Mouse (Mus musculus) MEL-GATA-1-ER (cell line): ENCODE measurements around the gene Mmp23.
"Not testable (repeated sequence)": the region's sequence is repeated elsewhere in the genome, so short reads cannot be mapped to it uniquely, and the experiment has no call there.

Experiments used
- DNase-seq: peaks from one replicate; pipeline ENCODE4 v3.0.0-alpha.2; 2012; ENCODE audit warnings: low read depth; ENCODE audit errors: extremely low read depth

Gene Mmp23

GRCm38 (mm10) chr4:155654456-155655298, 1.5 kb upstream of the Mmp23 start:
- DNase-seq, result no peak

GRCm38 (mm10) chr4:155654183-155654455, 935 bp upstream of the Mmp23 start:
- DNase-seq, result no peak

DNA sequence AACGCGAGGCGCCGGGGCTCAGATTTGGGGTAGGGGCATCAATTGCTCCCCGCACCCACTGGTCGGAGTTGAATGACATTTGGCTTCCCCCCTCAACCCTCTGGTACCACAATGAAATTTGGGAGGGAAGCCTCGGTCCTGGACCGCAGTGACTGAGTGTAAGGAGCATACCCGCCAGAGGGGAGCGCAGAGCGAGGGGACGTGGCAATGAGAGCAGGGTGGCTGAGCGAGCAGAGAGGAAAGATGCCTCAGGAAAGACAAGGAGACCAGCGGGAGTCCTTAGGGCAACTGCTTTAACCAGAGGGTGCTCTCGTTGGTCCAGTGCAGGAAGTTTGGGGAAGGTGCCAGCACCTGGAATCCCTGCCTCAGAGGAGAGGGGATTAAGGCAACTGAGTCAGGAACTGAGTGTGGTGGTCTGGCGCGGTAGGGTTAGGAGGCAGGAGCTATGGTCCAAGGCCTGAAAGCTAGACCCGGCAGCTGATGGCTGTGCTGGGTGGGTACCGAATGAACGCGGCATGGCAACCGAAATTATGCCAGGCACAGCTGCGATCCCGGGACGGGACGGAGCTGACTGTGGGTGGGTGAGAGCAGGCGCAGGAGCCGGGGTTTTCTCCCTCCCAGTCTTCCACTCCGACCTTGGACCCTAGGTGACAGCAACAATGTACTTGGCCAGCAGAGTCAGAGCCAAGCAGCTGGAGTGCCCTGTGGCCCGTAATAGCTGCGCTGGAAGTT, 433 bp upstream of the Mmp23 start:
- DNase-seq, result no peak

GRCm38 (mm10) chr4:155652283-155653085, 700 bp downstream of the Mmp23 start:
- DNase-seq, result no peak

- no peak for DNase-seq
Measured at GRCm38 (mm10) chr4:155651553-155652269, 1.5 kb downstream of the Mmp23 start.

DNA sequence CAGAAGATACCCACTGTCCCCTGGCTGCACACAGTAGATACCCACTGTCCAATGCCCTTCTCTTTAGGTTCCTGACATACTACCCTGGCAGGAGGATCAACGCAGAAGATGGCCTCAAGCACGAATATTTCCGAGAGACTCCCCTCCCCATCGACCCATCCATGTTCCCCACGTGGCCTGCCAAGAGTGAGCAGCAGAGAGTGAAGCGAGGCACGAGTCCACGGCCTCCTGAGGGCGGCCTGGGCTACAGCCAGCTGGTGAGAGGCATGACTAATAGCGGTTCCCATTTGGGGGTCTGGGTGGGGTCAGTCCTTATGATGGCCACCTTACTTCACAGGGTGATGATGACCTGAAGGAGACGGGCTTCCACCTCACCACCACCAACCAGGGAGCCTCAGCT, 3.8 kb downstream of the Mmp23 start:
- no peak for DNase-seq

- DNase-seq, result no peak
Measured at GRCm38 (mm10) chr4:155645721-155646120, 7.5 kb downstream of the Mmp23 start.

DNA sequence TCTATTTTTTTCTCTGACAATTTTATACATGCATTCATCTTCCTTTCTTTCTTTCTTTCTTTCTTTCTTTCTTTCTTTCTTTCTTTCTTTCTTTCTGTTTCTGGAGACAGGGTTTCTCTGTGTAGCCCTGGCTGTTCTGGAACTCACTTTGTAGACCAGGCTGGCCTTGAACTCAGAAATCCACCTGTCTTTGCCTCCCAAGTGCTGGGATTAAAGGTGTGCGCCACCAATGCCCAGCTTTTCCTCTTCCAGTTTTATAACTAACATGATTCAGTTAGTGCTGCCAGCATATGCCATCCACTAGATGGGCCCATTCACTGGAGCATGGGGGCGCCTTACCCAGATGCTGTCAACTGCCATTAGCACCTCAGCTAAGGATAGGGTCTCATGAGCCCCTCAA, 7.9 kb downstream of the Mmp23 start, which contains the start of gene Gm10563:
Gm10563 (minus strand) TSS at position 101 of the 400 bp plus-strand sequence.
- DNase-seq, result not testable (repeated sequence)

DNA sequence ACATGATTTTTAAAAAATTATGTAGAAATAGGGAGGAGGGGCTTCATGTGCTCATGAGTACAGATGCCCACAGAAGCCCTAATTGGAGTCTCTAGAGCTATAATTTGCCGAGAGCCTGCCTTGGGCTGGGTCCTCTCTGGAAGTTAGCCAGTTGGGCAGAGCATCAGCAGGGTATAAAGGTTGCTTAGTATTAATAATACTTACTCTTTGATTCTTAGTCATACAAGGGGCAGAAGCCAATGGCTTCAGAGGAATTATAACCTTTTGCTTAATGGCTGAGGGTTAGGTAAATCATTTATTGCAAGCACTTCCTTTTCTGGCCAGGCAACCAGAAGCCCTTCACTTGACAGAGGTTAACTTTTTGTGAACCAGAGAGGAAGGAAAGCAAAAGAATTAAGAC, 9.7 kb downstream of the Mmp23 start:
- no peak for DNase-seq

GRCm38 (mm10) chr4:155635766-155636499, 17.3 kb downstream of the Mmp23 start:
- DNase-seq, result no peak

DNA sequence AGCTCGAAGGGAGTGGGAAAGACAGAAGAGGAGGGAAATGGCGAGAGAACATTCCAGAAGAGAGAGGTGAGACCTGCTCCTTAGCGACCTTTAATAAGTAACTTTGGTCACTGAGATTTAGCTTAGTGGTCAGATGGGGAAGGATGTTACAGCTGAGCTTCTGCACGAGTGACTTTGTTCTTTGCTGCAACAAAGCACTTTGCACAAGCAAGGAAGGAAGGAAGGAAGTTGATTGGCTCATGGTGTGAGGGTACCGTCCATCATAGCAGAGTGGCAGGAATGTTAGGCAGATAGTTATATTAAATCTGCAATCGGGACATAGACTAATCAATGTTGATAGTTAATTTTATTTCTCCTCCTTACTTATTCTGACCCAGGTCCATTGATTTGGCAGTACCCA, 22.9 kb downstream of the Mmp23 start:
- no peak for DNase-seq

GRCm38 (mm10) chr4:155624338-155625291, 28.6 kb downstream of the Mmp23 start, which contains the start of gene Cdk11b:
TSS of gene Cdk11b (plus strand) at chr4:155624854.
- peak; percentile 98 for DNase-seq

- DNase-seq, result no peak
Measured at GRCm38 (mm10) chr4:155618321-155618720, 34.9 kb downstream of the Mmp23 start.

- no peak for DNase-seq
Measured at GRCm38 (mm10) chr4:155613264-155613663, 39.9 kb downstream of the Mmp23 start.

GRCm38 (mm10) chr4:155611860-155612259, 41.3 kb downstream of the Mmp23 start:
- DNase-seq, result no peak

DNA sequence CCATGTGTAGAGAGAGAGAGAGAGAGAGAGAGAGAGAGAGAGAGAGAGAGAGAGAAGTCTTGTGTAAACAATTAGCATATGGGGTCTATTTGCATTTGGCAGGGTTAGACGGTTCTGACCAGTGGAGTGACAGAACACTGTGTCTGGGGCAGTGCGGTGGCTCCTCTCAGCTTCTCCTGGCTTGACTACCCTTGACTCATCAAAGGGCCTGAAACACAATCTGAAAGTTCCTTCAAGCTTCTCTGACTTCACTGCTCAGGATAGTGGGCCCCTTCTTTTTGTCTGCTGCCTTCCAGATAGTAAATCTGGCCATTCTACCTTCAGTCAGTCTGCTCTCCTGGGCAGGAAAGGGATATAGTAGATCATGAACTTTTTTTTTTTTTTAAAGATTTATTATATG, 46.4 kb downstream of the Mmp23 start:
- no peak for DNase-seq

- DNase-seq, result no peak
Measured at GRCm38 (mm10) chr4:155605132-155605531, 48.1 kb downstream of the Mmp23 start.

- no peak for DNase-seq
Measured at GRCm38 (mm10) chr4:155603801-155604200, 49.4 kb downstream of the Mmp23 start.

GRCm38 (mm10) chr4:155602753-155603152, 50.4 kb downstream of the Mmp23 start:
- DNase-seq, result no peak
